Mouse (Mus musculus) CH12.LX (cell line): Measurements from ENCODE around the gene Rps23. TPM values are rescaled to one million over a fixed set of nuclear protein-coding genes. Genes with fewer than 3 reads are reported as not detected.

Experiments
- DNase-seq: peaks from one replicate; pipeline ENCODE4 v3.0.0-alpha.2; 2013; ENCODE audit errors: extremely low read depth
- H3K27ac ChIP-seq: 2 replicates; pipeline ENCODE4 v1.5.1; 2012; ENCODE audit warnings: low read depth, mild to moderate bottlenecking, control low read depth, moderate library complexity; ENCODE audit not compliant: insufficient read depth
- H3K27me3 ChIP-seq: replicated peaks from 2 replicates; pipeline ENCODE3; 2012; ENCODE audit warnings: inconsistent platforms
- H3K36me3 ChIP-seq, 2 experiments: replicated peaks in 1 of 2; 2 replicates each; pipeline versions ENCODE3 to v1.6.1; 2012; ENCODE audit warnings: inconsistent platforms in 1 of 2, low read length in 1 of 2, mild to moderate bottlenecking in 1 of 2, mixed read lengths in 1 of 2, moderate library complexity in 1 of 2; ENCODE audit not compliant: control insufficient read depth in 1 of 2, insufficient read depth in 1 of 2
- H3K4me1 ChIP-seq, 2 experiments: 2 replicates each; pipeline ENCODE4 v1.6.1; 2012; ENCODE audit warnings: inconsistent platforms in 1 of 2, moderate library complexity in 1 of 2; ENCODE audit not compliant: insufficient read depth in 2 of 2, control insufficient read depth in 1 of 2
- H3K4me2 ChIP-seq: 2 replicates; pipeline ENCODE4 v1.6.1; 2012; ENCODE audit warnings: low read depth, mild to moderate bottlenecking, control low read depth; ENCODE audit not compliant: poor library complexity, insufficient read depth, severe bottlenecking
- H3K4me3 ChIP-seq, 3 experiments: fragments of 150-350 bp in 1 of 3; sonication (generic) in 1 of 3; replicated peaks in 1 of 3; 2 replicates each; pipeline versions ENCODE3 to v1.5.1; 2011 to 2012; ENCODE audit warnings: low read depth in 2 of 3, low read length in 2 of 3, mild to moderate bottlenecking in 2 of 3, moderate library complexity in 2 of 3, control low read depth in 1 of 3, improper control_type of control experiment in 1 of 3, inconsistent platforms in 1 of 3, mixed read lengths in 1 of 3; ENCODE audit not compliant: poor library complexity in 1 of 3
- H3K79me2 ChIP-seq: replicated peaks from 2 replicates; pipeline ENCODE4 v1.6.1; 2012; ENCODE audit warnings: mild to moderate bottlenecking, moderate library complexity; ENCODE audit not compliant: control insufficient read depth, poor library complexity, insufficient read depth, severe bottlenecking; ENCODE audit errors: extremely low read depth
- H3K9ac ChIP-seq: 2 replicates; pipeline ENCODE4 v1.6.1; 2012; ENCODE audit warnings: low read depth, mild to moderate bottlenecking, control low read depth, moderate library complexity; ENCODE audit not compliant: insufficient read depth
- H3K9me3 ChIP-seq: replicated peaks from 2 replicates; pipeline ENCODE3; 2012; ENCODE audit warnings: low read length, inconsistent platforms, mixed read lengths
- EP300 ChIP-seq: IDR thresholded peaks from 2 replicates; pipeline ENCODE4 v1.6.1; 2011; ENCODE audit warnings: low read length, improper control_type of control experiment
- ETS1 ChIP-seq: conservative IDR thresholded peaks from 2 replicates; pipeline ENCODE4 v1.6.1; 2012; ENCODE audit warnings: low read depth, mild to moderate bottlenecking, inconsistent platforms, low read length, improper control_type of control experiment, moderate library complexity
- IRF4 ChIP-seq: IDR thresholded peaks from 2 replicates; pipeline ENCODE4 v1.6.1; 2014; ENCODE audit warnings: low read depth, mild to moderate bottlenecking, inconsistent platforms, low read length, improper control_type of control experiment
- JUN ChIP-seq: IDR thresholded peaks from 2 replicates; pipeline ENCODE4 v1.6.1; 2011; ENCODE audit warnings: low read depth, mild to moderate bottlenecking, low read length, improper control_type of control experiment, moderate library complexity; ENCODE audit not compliant: insufficient read depth
- JUND ChIP-seq: conservative IDR thresholded peaks from 2 replicates; pipeline ENCODE4 v1.6.1; 2011; ENCODE audit warnings: low read depth, low read length, improper control_type of control experiment
- KAT2A ChIP-seq: IDR thresholded peaks from 2 replicates; pipeline ENCODE4 v1.6.1; 2012; ENCODE audit warnings: low read length, improper control_type of control experiment, inconsistent platforms; ENCODE audit not compliant: insufficient replicate concordance
- MYC ChIP-seq: IDR thresholded peaks from 2 replicates; pipeline ENCODE4 v1.6.1; 2011; ENCODE audit warnings: low read depth, mild to moderate bottlenecking, improper control_type of control experiment, low read length
- NRF1 ChIP-seq: IDR thresholded peaks from 2 replicates; pipeline ENCODE4 v1.6.1; 2014; ENCODE audit warnings: low read depth, mild to moderate bottlenecking, inconsistent platforms, low read length, improper control_type of control experiment, moderate library complexity
- PAX5 ChIP-seq: IDR thresholded peaks from 2 replicates; pipeline ENCODE4 v1.6.1; 2012; ENCODE audit warnings: low read length, inconsistent platforms, mixed read lengths
- RCOR1 ChIP-seq: conservative IDR thresholded peaks from 2 replicates; pipeline ENCODE4 v1.6.1; 2012; ENCODE audit warnings: low read depth, mild to moderate bottlenecking, inconsistent platforms, low read length, improper control_type of control experiment
- UBTF ChIP-seq: IDR thresholded peaks from 2 replicates; pipeline ENCODE4 v1.6.1; 2012; ENCODE audit warnings: low read depth, mild to moderate bottlenecking, inconsistent platforms, low read length, improper control_type of control experiment, moderate library complexity
- ZC3H11A ChIP-seq: IDR thresholded peaks from 2 replicates; pipeline ENCODE4 v1.6.1; 2012; ENCODE audit warnings: low read depth, mild to moderate bottlenecking, inconsistent platforms, low read length, improper control_type of control experiment
- dilution Hi-C: fragments of 300-500 bp; cut with MboI; formaldehyde crosslinking; loops from 2 replicates; pipeline ENCODE4 v1.14.3; 2020; ENCODE audit warnings: low sequenced_read_pairs; ENCODE audit not compliant: extremely low pct_unique_long_range_greater_than_20kb, extremely low pct_ligation_motif_present
- in situ Hi-C: fragments of 300-500 bp; cut with MboI; formaldehyde crosslinking; loops from 3 replicates; pipeline ENCODE4 v1.14.3; 2019; ENCODE audit warnings: low sequenced_read_pairs, low pct_ligation_motif_present, low pct_unique_long_range_greater_than_20kb, mixed read lengths
- polyA plus RNA-seq: library from polyadenylated mRNA; unstranded; fragments of >175 nt; gene quantifications from 2 replicates; pipeline ENCODE4 v1.2.1, GENCODE M21; 2012; ENCODE audit warnings: low read depth; ENCODE audit not compliant: insufficient read length
- total RNA-seq, 2 experiments: library from RNA; depleted of rRNA; stranded (reverse); fragments of 300-350 nt in 1 of 2; fragments of >200 nt in 1 of 2; gene quantifications; 2 replicates each; pipeline ENCODE4 v1.2.3; 2012 to 2014

Rps23 gene
- total and polyA plus RNA-seq, 3 experiments: 1,042 to 2,005 (median 1,970) TPM

DNA sequence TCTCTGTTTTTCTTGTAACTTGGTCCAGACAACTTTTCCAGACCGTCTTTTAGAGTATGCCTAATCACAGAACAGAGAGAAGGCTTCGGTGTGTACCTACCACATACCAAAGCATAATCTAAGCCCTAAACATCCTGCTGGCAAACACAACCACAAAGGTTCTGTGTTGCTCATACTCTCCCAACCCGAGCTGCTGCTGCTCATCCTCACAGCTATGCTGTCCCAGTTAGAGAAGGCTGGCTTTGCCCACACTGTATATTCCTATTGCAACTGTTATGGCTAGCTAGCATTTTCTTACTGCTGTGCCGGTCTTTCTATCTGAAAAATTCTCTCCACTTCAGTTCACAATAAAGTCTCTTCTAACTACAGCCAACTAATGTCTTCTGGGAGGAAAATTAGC, 46.2 kb downstream of the Rps23 start:
- in situ Hi-C loops (no loop called here), dilution Hi-C loops (no loop called here)
- Histone ChIP-seq H3K4me3 (no peak overlapping the region), H3K9me3 (no peaks in the 10 kb centered on the region), H3K4me1 (no peaks in the 10 kb centered on the region), H3K27me3 (no peaks in the 10 kb centered on the region), H3K9ac (no peak overlapping the region), H3K36me3 (no peaks in the 10 kb centered on the region), H3K4me2 (no peak overlapping the region), H3K27ac (no peak overlapping the region), H3K79me2 (no peaks in the 10 kb centered on the region)
- TF ChIP-seq ZC3H11A (no peak), UBTF (no peak), ETS1 (no peak), KAT2A (no peak)
- no peak for DNase-seq

DNA sequence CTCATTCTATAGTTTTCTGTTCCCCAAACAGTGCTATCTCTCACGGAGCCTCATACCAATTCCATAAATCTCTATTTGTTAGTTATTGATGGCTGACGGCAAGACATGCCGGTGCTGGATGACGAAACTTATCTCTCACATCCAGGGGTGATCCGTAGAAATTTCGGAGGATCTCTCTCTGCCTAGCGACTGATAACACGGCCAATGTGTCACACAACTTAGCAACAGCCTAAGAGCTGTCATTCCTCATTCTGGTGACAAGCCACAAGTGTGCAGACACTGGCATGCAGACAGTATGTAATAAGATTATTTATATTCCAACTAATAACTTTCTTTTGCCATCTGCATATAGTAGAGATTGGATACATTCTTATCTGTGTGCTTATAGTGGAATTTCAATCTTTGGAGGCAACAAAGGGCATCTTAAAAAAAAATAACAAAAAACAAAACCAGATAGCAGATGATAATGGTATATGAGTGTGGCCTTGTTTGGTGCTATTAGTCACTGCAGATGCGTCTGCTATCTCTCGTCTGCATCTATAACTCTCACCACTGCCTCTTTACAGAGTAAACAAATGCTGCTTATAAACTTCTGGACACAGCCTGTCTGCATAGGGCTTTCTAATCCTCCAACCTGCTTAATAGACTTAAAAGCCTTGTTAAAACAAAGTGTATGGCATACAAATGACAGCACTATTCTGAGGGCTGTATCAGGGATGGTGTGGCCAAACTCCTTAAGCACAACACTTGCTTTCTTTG, 47.7 kb downstream of the Rps23 start:
- dilution Hi-C loops (no loop called here), in situ Hi-C loops (no loop called here)
- TF ChIP-seq EP300 (no peak), IRF4 (no peak)
- H3K4me2 ChIP-seq: no peak overlapping the region
- H3K4me3 ChIP-seq: no peak overlapping the region
- H3K27ac ChIP-seq: no peak overlapping the region
- no peaks in the 10 kb centered on the region for H3K9me3 ChIP-seq
- no peaks in the 10 kb centered on the region for H3K79me2 ChIP-seq
- no peaks in the 10 kb centered on the region for H3K36me3 ChIP-seq
- H3K27me3 ChIP-seq: no peaks in the 10 kb centered on the region
- no peak overlapping the region for H3K9ac ChIP-seq
- no peak for DNase-seq
- no peaks in the 10 kb centered on the region for H3K4me1 ChIP-seq

DNA sequence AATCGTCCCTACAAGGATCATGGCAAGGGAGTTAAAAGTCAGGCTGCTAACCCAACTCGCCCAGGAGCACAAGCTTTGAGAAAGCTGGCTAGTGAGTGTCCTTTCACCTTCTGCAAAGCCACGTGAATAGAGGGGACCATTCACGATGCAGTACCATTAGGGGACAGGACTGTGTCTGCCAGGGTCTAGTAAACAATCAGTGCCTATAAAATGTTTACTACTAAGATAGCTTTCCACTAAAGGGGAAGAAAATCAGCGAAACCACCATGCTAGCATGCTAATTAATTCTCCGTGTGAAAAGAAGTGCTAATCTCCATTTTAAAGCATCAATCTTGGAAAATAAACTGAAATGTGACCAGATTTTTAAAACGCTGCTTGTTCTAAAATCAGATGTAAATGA, 50.7 kb downstream of the Rps23 start:
- Histone ChIP-seq H3K9me3 (no peaks in the 10 kb centered on the region), H3K79me2 (no peaks in the 10 kb centered on the region), H3K4me1 (no peaks in the 10 kb centered on the region), H3K9ac (no peak overlapping the region), H3K36me3 (no peaks in the 10 kb centered on the region), H3K27ac (no peak overlapping the region), H3K4me2 (no peak overlapping the region), H3K27me3 (no peaks in the 10 kb centered on the region), H3K4me3 (no peak overlapping the region)
- in situ Hi-C loops (no loop called here), dilution Hi-C loops (no loop called here)
- TF ChIP-seq JUN: no peak
- no peak for TF ChIP-seq ETS1
- no peak for TF ChIP-seq MYC
- no peak for TF ChIP-seq NRF1
- TF ChIP-seq PAX5: no peak
- no peak for TF ChIP-seq KAT2A
- TF ChIP-seq JUND: no peak
- TF ChIP-seq RCOR1: no peak
- DNase-seq: no peak

Other genes starting within 250 kb of the Rps23 start
- gene Atp6ap1l, start 17.6 kb upstream of the Rps23 start, total RNA-seq (2012; rRNA removed): not detected in 2 replicates
- not detected in 2 replicates for gene Atp6ap1l, start 17.6 kb upstream of the Rps23 start, total RNA-seq (2014; rRNA removed)
- not detected in 2 replicates for gene Atp6ap1l, start 17.6 kb upstream of the Rps23 start, polyA plus RNA-seq